18 mouse cellular contexts compared by ENCODE assay signal in genomic region chr1:177011688-177012087, GRCm38 (mm10).
DNase-seq lines count a peak whose midpoint lies in the region; ATAC-seq and TF ChIP-seq lines count a peak whose summit lies in the region.
"Had no signal": no experiment of that assay in that cellular context is flagged by ENCODE, and none has a peak within 500 bp of the region (broad histone marks: within the 10 kb centered on the region; RNA-seq: fewer than 3 reads in every experiment).

No protein-coding gene starts in this region.

- H3K9ac ChIP-seq in forebrain, embryonic 12.5 days: no peak overlapping the region
- no peak overlapping the region for H3K9ac ChIP-seq in hindbrain, postnatal 0 days (replicated peaks; ENCODE audit: low read length)
- no peak overlapping the region for H3K9ac ChIP-seq in liver, embryonic 12.5 days
- H3K9ac ChIP-seq: lung, embryonic 14.5 days; neural tube, embryonic 12.5 days had no signal

- H3K4me1 ChIP-seq in forebrain, embryonic 12.5 days: peaks cover 63% of the 10 kb centered on the region
- peaks cover 24% of the 10 kb centered on the region; the same call in 1 of the 2 replicates for H3K4me1 ChIP-seq in hindbrain, postnatal 0 days (ENCODE audit: insufficient read depth, low read length)
- peaks cover 8% of the 10 kb centered on the region; the same call in 1 of the 2 replicates for H3K4me1 ChIP-seq in liver, embryonic 12.5 days

- no peaks in the 10 kb centered on the region for H3K9me3 ChIP-seq in forebrain, embryonic 12.5 days
- H3K9me3 ChIP-seq in hindbrain, postnatal 0 days (ENCODE audit: low read length): no peaks in the 10 kb centered on the region
- no peaks in the 10 kb centered on the region for H3K9me3 ChIP-seq in liver, embryonic 12.5 days (replicated peaks)
- H3K9me3 ChIP-seq: neural tube, embryonic 12.5 days had no signal

- ATAC-seq in forebrain, embryonic 12.5 days (ENCODE audit: low FRiP score): no peak
- ATAC-seq in hindbrain, postnatal 0 days: no peak
- ATAC-seq in liver, embryonic 12.5 days: no peak

- H3K27ac ChIP-seq in forebrain, embryonic 12.5 days: peak overlapping the region; percentile 63; the same call in 1 of the 2 replicates
- peak overlapping the region; percentile 22; the same call in 1 of the 2 replicates for H3K27ac ChIP-seq in hindbrain, postnatal 0 days
- no peak overlapping the region for H3K27ac ChIP-seq in liver, embryonic 12.5 days

- 87% methylated on average over 13 of the region's 13 CpGs for WGBS in forebrain, embryonic 12.5 days
- 80% methylated on average over 13 of the region's 13 CpGs for WGBS in hindbrain, postnatal 0 days
- 71% methylated on average over 13 of the region's 13 CpGs for WGBS in liver, embryonic 12.5 days (ENCODE audit: insufficient replicate concordance)

- H3K27me3 ChIP-seq in C2C12 (ENCODE audit: control insufficient read depth, insufficient read depth, insufficient read length): no peaks in the 10 kb centered on the region
- H3K27me3 ChIP-seq in forebrain, embryonic 12.5 days: no peaks in the 10 kb centered on the region
- no peaks in the 10 kb centered on the region for H3K27me3 ChIP-seq in hindbrain, postnatal 0 days (ENCODE audit: insufficient read depth, low read length)
- H3K27me3 ChIP-seq in liver, embryonic 12.5 days (replicated peaks): no peaks in the 10 kb centered on the region
- H3K27me3 ChIP-seq: neural tube, embryonic 12.5 days had no signal

- peak; percentile 17 to 44 for DNase-seq in gastrocnemius, adult 8-10 months (ENCODE audit: low spot score in 2 of 2)
- no peak for DNase-seq in gastrocnemius, postnatal 4 days (ENCODE audit: low spot score in 2 of 2)
- DNase-seq in hindbrain, postnatal 0 days (ENCODE audit: low spot score): no peak
- DNase-seq in right cerebral cortex, postnatal 14 days: no peak
- DNase-seq in urinary bladder, postnatal 25 days (ENCODE audit: low spot score): no peak
- DNase-seq: adrenal gland, postnatal 10 days; B cell, adult 2 months; cerebellum, adult 9-11 months; embryo, embryonic 11 days; heart, postnatal 36 days; kidney, adult 2 months; liver; lung, embryonic 14.5 days; spleen, adult 18-20 months had no signal

- H3K36me3 ChIP-seq in C2C12 (ENCODE audit: control insufficient read depth, insufficient read depth): no peaks in the 10 kb centered on the region
- H3K36me3 ChIP-seq in forebrain, embryonic 12.5 days (replicated peaks): no peaks in the 10 kb centered on the region
- no peaks in the 10 kb centered on the region for H3K36me3 ChIP-seq in hindbrain, postnatal 0 days (ENCODE audit: insufficient read depth, low read length)
- H3K36me3 ChIP-seq in liver, embryonic 12.5 days: no peaks in the 10 kb centered on the region
- H3K36me3 ChIP-seq: neural tube, embryonic 12.5 days had no signal

- H3K79me2 ChIP-seq in C2C12 (ENCODE audit: control insufficient read depth, insufficient read depth): no peaks in the 10 kb centered on the region

- H3K4me2 ChIP-seq in forebrain, embryonic 12.5 days: no peak overlapping the region
- H3K4me2 ChIP-seq in hindbrain, postnatal 0 days (ENCODE audit: low read depth, low read length): no peak overlapping the region
- H3K4me2 ChIP-seq in liver, embryonic 12.5 days: no peak overlapping the region
- H3K4me2 ChIP-seq: lung, embryonic 14.5 days; neural tube, embryonic 12.5 days had no signal

- H3K4me3 ChIP-seq in C2C12 (ENCODE audit: insufficient read depth, poor library complexity, severe bottlenecking): no peak overlapping the region
- no peak overlapping the region for H3K4me3 ChIP-seq in forebrain, embryonic 12.5 days (replicated peaks)
- H3K4me3 ChIP-seq in hindbrain, postnatal 0 days (ENCODE audit: low read length): no peak overlapping the region
- H3K4me3 ChIP-seq in liver, embryonic 12.5 days: no peak overlapping the region
- H3K4me3 ChIP-seq: neural tube, embryonic 12.5 days had no signal

- H3K79me3 ChIP-seq in C2C12 (ENCODE audit: low read depth): no peaks in the 10 kb centered on the region

- H3ac ChIP-seq in C2C12 (ENCODE audit: control insufficient read depth, insufficient read length, low read depth): no peak overlapping the region

- no peak for TF ChIP-seq CTCF in C2C12 (IDR thresholded peaks at IDR 0.05; ENCODE audit: control insufficient read depth, insufficient read depth, insufficient read length)
- TF ChIP-seq CTCF in hindbrain, postnatal 0 days (IDR thresholded peaks at IDR 0.05; ENCODE audit: low read depth): no peak

TF ChIP-seq in C2C12, 6 proteins besides CTCF, POLR2A, EP300 and RAD21:
- TF ChIP-seq USF1 (IDR thresholded peaks at IDR 0.05; ENCODE audit: low read depth): no peak
- TF ChIP-seq MYOD1 (IDR thresholded peaks at IDR 0.05; ENCODE audit: control insufficient read depth, insufficient read length, low read depth): peak; percentile 98

Comparison
In these comparisons a context has a peak if more than half of its experiments do, and no peak if none do; other contexts are left out.
1. DNase-seq: peak in gastrocnemius, adult 8-10 months (2 of 2); none in gastrocnemius, postnatal 4 days (0 of 2), hindbrain, postnatal 0 days (single experiment), right cerebral cortex, postnatal 14 days (single experiment) and urinary bladder, postnatal 25 days (single experiment).